Mouse (Mus musculus): ENCODE measurements around the gene Cog1.

The Cog1 gene

GRCm38 (mm10) chr11:113703758-113704157, 54.8 kb downstream of the Cog1 start:
- peak; percentile 55 for DNase-seq (ENCODE audit: low read depth, low spot score)

- DNase-seq (ENCODE audit: low read depth, low spot score): no peak
Observed at GRCm38 (mm10) chr11:113705966-113706652, 57.1 kb downstream of the Cog1 start.

DNA sequence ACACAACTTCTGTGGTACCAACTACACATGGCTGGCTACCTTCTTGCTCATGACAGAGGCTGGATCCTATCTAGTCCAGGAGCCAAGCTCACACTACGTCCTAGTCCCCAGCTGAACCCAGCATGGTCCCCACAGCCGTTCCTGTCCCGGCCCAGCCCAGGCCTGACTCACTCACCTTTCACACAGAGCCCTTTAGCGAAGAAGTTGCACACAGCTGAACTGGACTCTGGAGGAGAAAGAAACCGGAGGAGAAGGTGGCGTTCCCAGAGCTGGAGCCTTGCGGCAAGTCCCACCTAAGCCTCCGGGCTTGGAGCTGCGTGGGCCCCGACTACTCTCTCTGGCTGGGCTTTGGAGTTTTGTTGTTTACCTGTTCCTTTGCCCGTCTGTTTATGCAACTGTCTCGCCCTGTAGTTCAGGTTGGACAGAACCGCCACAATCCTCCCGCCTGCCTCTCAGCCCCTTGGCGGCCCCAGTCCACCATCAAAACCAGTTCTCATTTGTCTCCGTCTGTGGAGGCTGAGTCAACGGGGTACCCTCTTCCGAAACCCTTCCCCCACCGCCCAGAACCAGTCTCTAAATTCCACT, 59.8 kb downstream of the Cog1 start:
- no peak for DNase-seq (ENCODE audit: low read depth, low spot score)

DNA sequence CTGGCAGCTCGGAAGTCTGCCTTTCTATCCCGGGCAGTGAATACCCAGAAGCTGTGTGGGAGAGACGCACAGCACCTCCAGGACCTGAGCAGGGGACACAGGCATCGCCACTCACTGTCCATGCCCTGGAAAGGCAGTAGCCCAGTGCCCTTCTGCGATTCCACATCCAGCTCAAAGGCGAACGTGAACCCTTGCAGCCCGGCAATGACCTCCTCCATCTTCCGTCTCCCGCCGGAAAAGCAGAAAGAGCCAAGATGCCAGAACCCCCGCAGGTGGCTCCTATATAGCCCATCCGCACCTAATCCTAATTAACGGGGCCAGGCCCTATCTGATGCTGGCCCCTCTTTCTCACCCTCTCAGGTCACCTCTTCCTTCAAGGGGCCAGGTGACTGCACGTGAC, 60.3 kb downstream of the Cog1 start:
- no peak for DNase-seq (ENCODE audit: low read depth, low spot score)

DNA sequence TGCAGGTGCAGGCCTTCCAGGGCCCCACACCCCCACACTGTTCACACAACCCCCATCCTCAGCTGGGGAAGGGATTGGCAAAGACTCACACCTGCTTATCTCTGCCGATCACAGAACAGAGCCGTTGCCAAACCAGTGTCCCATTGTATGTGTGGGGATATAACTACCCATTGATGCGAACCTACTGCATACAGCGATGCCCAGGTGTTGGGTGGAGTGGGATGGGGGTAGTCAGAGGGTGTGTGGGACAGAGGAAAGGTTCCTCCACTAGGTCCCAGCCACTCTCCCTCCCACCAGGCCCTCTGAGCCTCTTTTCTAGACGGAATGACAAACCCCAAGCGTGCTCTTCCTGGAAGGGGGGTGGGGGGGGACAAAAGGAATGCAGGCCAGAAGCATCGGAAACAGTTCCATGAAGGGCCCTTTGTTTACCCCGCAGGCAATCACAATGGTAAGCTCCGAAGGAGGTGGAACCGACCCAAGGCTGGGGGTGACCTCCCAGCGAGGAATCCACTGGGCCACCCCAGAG, 60.8 kb downstream of the Cog1 start, which contains the start of gene Cpsf4l:
Cpsf4l (minus strand) TSS at position 287 of the 526 bp plus-strand sequence.
- DNase-seq (ENCODE audit: low read depth, low spot score): no peak

DNA sequence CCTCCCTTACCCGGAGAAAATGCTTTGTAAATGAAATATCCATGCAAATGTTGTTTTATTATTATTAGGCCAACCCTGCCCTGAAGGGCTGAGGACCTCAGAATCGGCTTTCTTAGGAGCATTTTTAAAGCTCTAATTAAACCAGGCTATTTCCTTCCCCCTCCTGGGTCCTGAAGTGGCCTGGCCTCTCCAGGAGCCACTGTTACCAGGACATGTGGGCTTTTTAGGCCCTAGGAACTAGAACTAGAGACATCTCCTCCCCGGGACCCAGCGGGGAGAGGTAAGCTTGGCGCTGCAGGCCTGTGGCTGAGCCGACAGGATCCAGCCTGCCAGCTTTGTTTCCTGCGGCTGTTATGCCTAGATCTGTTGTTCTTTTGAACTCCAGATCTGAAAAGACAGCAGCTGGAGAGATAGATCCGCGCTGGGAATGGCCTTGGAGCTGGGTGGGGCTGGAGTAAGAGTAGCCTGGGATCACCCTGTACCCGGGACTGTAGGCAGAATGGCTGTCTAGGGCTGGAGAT, 61.3 kb downstream of the Cog1 start:
- DNase-seq (ENCODE audit: low read depth, low spot score): no peak

GRCm38 (mm10) chr11:113711061-113711460, 62.1 kb downstream of the Cog1 start:
- no peak for DNase-seq (ENCODE audit: low read depth, low spot score)

- no peak for DNase-seq (ENCODE audit: low read depth, low spot score)
Observed at GRCm38 (mm10) chr11:113715078-113715674, 66.2 kb downstream of the Cog1 start.

- no peak for DNase-seq (ENCODE audit: low read depth, low spot score)
Observed at GRCm38 (mm10) chr11:113716132-113716531, 67.2 kb downstream of the Cog1 start.

All from skeletal muscle tissue, adult 2 months (tissue).